Mouse (Mus musculus) right cerebral cortex, postnatal 36 days (tissue): ENCODE data around the gene Hoxb2.

Experiments used
- DNase-seq, 2 experiments: peaks; one replicate each; pipeline ENCODE4 v3.0.0; 2022; ENCODE audit warnings: low spot score in 2 of 2, mixed read lengths in 1 of 2

Gene Hoxb2

DNA sequence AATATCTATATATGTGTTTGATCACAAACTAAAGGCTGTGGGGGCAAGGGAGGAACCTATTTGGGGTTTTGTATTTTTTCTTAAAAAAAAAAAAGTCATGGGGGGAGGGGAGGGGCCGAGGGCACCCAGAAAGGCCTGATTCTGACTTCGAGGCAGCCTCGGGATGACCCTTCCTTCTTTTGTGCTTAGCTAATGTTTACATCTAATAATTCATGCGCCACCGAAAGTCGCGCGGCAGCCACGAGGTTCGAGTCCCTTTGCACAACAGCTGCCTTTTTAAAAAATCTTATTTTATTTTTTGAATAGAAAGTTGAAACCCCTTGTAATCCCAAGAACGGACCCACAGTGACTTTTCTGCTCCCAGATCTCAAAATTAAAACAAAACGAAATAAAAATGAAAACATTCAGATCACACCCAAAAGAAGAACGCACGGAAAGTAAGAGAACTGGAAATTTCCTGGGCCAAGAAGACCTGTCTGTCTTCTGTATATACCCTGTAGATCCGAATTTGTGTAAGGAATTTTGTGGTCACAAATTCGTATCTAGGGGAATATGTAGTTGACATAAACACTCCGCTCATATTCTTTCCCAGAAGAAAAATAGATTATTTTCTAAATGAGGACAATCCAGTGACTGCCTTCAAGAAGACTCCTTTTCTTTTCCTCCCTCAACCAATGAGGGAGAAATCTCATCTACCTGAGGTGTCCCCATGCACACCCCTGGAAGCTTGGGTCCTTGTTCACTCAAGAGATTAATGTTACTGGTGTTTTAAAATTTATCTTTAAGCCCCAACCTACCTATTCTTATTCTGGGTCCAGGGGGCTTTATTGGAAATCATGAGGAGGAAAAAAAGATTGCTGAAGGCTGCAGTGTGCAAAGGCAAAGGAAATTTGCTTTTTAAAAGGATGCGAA, 33.4 kb upstream of the Hoxb2 start:
- DNase-seq, result no peak

- no peak for DNase-seq
Measured at GRCm38 (mm10) chr11:96317608-96318367, 32.5 kb upstream of the Hoxb2 start, which contains the start of gene Hoxb4. TSS of gene Hoxb4 (plus strand) at chr11:96318267.

GRCm38 (mm10) chr11:96318368-96319070, 31.8 kb upstream of the Hoxb2 start:
- no peak for DNase-seq

DNA sequence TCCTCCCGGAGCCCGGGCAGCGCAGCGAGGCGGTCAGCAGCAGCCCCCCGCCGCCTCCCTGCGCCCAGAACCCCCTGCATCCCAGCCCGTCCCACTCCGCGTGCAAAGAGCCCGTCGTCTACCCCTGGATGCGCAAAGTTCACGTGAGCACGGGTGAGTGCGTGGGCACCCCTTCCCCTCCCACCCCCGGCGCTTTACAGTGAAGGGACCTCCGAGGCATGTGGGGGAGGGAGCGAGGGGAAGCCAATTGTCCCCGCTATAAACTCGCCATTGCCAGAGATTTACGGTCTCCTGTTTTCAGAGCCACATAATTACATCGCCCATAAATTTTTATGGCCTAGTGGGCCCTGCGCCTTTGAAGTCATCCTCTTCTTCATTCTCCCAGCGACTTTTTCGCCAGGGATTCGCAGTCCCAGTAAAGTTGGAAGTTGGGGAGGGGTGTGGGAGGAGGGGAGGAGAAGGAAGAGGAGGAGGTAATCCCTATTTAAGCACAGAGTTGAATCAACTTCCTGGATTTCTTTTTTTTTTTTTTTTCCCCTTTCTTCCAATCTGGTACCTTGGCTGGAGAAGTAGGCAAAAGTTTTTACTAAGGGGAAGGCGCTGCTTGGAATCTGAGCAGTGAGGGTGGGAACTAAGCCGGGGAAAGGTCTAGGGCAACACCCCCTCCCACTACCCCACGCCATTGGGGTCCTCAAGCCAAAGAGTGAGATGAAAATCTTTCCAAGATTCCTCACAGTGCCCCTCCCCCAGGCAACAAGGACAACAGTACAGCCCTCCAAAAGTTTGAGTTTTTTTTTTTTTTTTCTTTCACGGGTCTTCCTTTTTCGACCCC, 31.0 kb upstream of the Hoxb2 start:
- no peak for DNase-seq

DNA sequence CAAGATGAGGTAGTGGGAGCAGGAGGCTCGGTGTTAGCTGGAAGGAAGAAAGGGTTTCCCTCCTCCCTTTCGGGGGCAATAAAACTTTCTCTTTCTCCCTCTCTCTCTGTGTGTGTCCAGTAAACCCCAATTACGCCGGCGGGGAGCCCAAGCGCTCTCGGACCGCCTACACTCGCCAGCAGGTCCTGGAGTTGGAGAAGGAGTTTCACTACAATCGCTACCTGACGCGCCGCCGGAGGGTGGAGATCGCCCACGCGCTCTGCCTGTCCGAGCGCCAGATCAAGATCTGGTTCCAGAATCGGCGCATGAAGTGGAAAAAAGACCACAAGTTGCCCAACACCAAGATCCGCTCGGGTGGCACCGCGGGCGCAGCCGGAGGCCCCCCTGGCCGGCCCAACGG, 30.4 kb upstream of the Hoxb2 start:
- DNase-seq, result no peak

GRCm38 (mm10) chr11:96320688-96321087, 29.6 kb upstream of the Hoxb2 start:
- no peak for DNase-seq

DNA sequence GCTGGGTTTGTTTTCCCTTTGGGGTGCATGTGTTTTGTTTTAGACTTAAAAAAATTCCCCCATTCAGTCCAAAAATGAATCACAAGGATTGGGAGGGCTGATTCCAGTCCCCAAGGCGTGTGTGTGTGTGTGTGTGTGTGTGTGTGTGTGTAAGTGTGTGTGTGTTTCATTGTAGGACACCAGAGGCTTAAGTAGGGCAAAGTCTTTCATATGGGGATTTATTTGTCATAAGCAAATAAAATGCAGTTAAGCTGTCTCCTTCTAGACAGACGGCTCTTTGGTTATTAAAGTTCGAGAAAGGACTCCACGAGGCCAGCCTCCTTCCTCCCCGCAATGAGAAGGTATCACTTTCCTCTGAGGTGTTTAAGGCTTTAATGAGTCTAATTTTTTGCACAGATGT, 28.5 kb upstream of the Hoxb2 start:
- DNase-seq, result no peak

GRCm38 (mm10) chr11:96322738-96323137, 27.6 kb upstream of the Hoxb2 start:
- no peak for DNase-seq

GRCm38 (mm10) chr11:96323154-96323553, 27.2 kb upstream of the Hoxb2 start, which contains the start of gene Hoxb3:
TSS of gene Hoxb3 (plus strand) at chr11:96323326.
- DNase-seq, result no peak

DNA sequence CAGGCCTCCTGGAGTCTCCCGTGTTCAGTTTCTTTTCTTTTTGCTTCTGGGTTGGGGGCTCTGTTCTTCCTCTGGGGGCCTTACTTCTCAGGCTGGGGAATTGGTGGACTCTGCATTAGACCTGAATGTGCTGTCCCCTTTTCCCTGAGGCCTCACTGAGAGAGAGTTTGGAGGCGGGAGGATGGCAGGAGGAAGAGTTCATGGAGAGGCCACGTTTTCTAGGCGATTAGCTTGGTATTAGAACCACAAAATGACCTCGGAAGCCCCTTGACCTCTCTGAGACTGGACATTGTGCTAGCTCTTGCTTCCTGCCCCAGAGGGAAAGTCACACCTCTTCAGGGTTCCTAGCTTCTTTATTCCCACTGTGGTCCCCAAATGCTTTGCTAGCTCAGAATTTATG, 26.2 kb upstream of the Hoxb2 start:
- no peak for DNase-seq

GRCm38 (mm10) chr11:96324965-96325364, 25.4 kb upstream of the Hoxb2 start:
- no peak for DNase-seq

GRCm38 (mm10) chr11:96325747-96326212, 24.5 kb upstream of the Hoxb2 start:
- no peak for DNase-seq

DNA sequence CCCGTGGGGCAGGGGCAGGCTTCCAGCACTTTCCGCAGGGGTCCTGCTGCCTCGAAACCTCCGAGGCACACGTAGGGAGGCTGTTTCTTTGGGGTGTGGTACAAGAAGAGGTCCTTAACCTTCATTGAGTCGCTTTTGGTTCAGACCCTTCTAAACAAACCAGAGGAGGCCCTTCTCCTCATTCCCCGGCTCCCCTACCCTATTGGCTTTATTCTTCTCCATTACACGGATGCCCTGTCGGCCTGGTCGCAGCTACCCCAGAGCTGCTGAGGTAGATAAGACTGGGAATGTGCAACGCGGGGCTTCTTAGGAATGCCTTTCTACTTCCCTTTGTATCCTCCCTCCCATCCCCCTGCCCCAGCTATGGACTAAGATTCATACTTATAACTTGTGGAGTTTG, 23.6 kb upstream of the Hoxb2 start:
- DNase-seq, result no peak

- no peak for DNase-seq
Measured at GRCm38 (mm10) chr11:96327122-96327521, 23.2 kb upstream of the Hoxb2 start.

- DNase-seq, result no peak
Measured at GRCm38 (mm10) chr11:96327750-96328149, 22.6 kb upstream of the Hoxb2 start.

DNA sequence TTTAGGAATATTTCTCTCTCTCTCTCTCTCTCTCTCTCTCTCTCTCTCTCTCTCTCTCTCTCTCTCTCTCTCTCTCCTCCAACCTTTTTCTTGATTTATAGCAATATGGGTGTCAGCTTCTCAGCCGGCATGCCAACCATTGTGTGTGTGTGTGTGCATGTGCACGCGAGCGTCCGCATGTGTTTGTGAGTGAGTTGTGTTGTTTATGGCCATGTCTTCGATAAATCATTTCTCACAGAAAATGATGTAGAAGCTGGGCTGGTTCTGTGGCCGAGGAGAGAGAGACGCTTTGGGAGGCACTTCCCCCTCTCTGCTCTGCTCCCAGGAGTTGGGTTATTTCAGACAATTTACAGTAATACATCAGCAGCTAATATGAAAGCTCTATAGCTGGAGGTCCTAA, 21.7 kb upstream of the Hoxb2 start:
- DNase-seq, result no peak

GRCm38 (mm10) chr11:96332105-96332504, 18.2 kb upstream of the Hoxb2 start:
- DNase-seq, result no peak

- no peak for DNase-seq
Measured at GRCm38 (mm10) chr11:96332618-96333032, 17.7 kb upstream of the Hoxb2 start.

GRCm38 (mm10) chr11:96333241-96334001, 16.9 kb upstream of the Hoxb2 start:
- no peak for DNase-seq

DNA sequence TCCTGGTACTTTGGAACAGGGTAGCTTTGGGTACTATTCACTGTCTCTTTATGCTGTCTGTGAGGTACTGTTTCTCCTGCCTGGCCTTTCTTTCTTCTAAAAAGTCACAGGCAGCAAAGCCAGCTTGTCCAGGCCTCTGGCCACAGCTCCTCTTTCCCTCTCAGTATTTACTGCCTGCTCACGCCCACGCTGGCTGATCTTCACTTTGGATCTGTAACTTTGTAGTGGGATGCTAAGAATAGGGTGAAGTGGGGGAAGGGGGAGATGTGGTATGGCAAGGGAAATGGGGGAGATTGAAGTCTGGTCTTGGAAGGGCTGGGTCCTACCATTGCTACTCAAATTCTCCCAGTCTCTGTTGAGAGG, 16.3 kb upstream of the Hoxb2 start:
- no peak for DNase-seq
